Mouse (Mus musculus) MEL (cell line): ENCODE results near the gene Slco3a1. TPM values are rescaled to one million over a fixed set of nuclear protein-coding genes. Genes with fewer than 3 reads are reported as not detected.

Experiments used
- DNase-seq: peaks from one replicate; pipeline ENCODE4 v3.0.0; 2011; ENCODE audit warnings: low read depth, low spot score
- H3K27ac ChIP-seq: 2 replicates; pipeline ENCODE4 v1.5.1; 2012; ENCODE audit warnings: low read depth, mild to moderate bottlenecking, control low read depth, low read length, moderate library complexity; ENCODE audit not compliant: control insufficient read depth
- H3K27me3 ChIP-seq, 2 experiments: fragments of 150-350 bp in 1 of 2; sonication (generic) in 1 of 2; 2 replicates each; pipeline ENCODE4 v1.6.1; 2012; ENCODE audit warnings: low read length in 2 of 2, mild to moderate bottlenecking in 2 of 2, improper control_type of control experiment in 1 of 2, moderate library complexity in 1 of 2; ENCODE audit not compliant: insufficient read depth in 2 of 2, control insufficient read depth in 1 of 2
- H3K36me3 ChIP-seq, 2 experiments: 2 replicates each; pipeline ENCODE4 v1.6.1; 2012 to 2014; ENCODE audit warnings: low read length in 2 of 2, improper control_type of control experiment in 1 of 2, inconsistent platforms in 1 of 2, mild to moderate bottlenecking in 1 of 2; ENCODE audit not compliant: insufficient read depth in 2 of 2, control insufficient read depth in 1 of 2
- H3K4me1 ChIP-seq, 2 experiments: fragments of 150-350 bp in 1 of 2; sonication (generic) in 1 of 2; 2 replicates each; pipeline ENCODE4 v1.6.1; 2012; ENCODE audit warnings: low read length in 2 of 2, improper control_type of control experiment in 1 of 2, mild to moderate bottlenecking in 1 of 2; ENCODE audit not compliant: insufficient read depth in 2 of 2, control insufficient read depth in 1 of 2
- H3K4me3 ChIP-seq, 2 experiments: fragments of 150-350 bp in 1 of 2; sonication (generic) in 1 of 2; 2 replicates each; pipeline ENCODE4 v1.5.1; 2012; ENCODE audit warnings: low read depth in 2 of 2, low read length in 2 of 2, mild to moderate bottlenecking in 2 of 2, moderate library complexity in 2 of 2, control low read depth in 1 of 2, improper control_type of control experiment in 1 of 2; ENCODE audit not compliant: control insufficient read depth in 1 of 2, insufficient read depth in 1 of 2
- H3K79me2 ChIP-seq: 2 replicates; pipeline ENCODE4 v1.6.1; 2012; ENCODE audit warnings: mild to moderate bottlenecking, low read length, moderate library complexity; ENCODE audit not compliant: control insufficient read depth, poor library complexity, insufficient read depth
- H3K9ac ChIP-seq: 2 replicates; pipeline ENCODE4 v1.6.1; 2012; ENCODE audit warnings: low read depth, mild to moderate bottlenecking, control low read depth, low read length, moderate library complexity; ENCODE audit not compliant: control insufficient read depth, poor library complexity, severe bottlenecking
- H3K9me3 ChIP-seq: fragments of 150-350 bp; sonication (generic); replicated peaks from 2 replicates; pipeline ENCODE4 v1.6.1; 2012; ENCODE audit warnings: mild to moderate bottlenecking, low read length, improper control_type of control experiment, moderate library complexity; ENCODE audit not compliant: insufficient read depth
- CTCF ChIP-seq, 3 experiments: IDR thresholded peaks in 2 of 3; conservative IDR thresholded peaks in 1 of 3; 2 replicates each; pipeline ENCODE4 v1.5.1; 2011 to 2012; ENCODE audit warnings: low read length in 3 of 3, low read depth in 2 of 3, mild to moderate bottlenecking in 2 of 3, improper control_type of control experiment in 1 of 3, inconsistent platforms in 1 of 3, mixed read lengths in 1 of 3, moderate library complexity in 1 of 3; ENCODE audit not compliant: control insufficient read depth in 1 of 3, insufficient read depth in 1 of 3, poor library complexity in 1 of 3, severe bottlenecking in 1 of 3
- ELF1 ChIP-seq: IDR thresholded peaks from 2 replicates; pipeline ENCODE4 v1.6.1; 2014; ENCODE audit warnings: low read depth, mild to moderate bottlenecking, inconsistent platforms, low read length, improper control_type of control experiment, moderate library complexity
- EP300 ChIP-seq, 2 experiments: IDR thresholded peaks; 2 replicates each; pipeline ENCODE4 v1.6.1; 2011; ENCODE audit warnings: improper control_type of control experiment in 2 of 2, low read length in 2 of 2, low read depth in 1 of 2, mild to moderate bottlenecking in 1 of 2
- GATA1 ChIP-seq: IDR thresholded peaks from 2 replicates; pipeline ENCODE4 v1.6.1; 2011; ENCODE audit warnings: low read depth, low read length, improper control_type of control experiment
- HCFC1 ChIP-seq: IDR thresholded peaks from 2 replicates; pipeline ENCODE4 v1.6.1; 2012; ENCODE audit warnings: low read depth, mild to moderate bottlenecking, inconsistent platforms, low read length, improper control_type of control experiment, moderate library complexity
- KAT2A ChIP-seq: conservative IDR thresholded peaks from 2 replicates; pipeline ENCODE4 v1.6.1; 2012; ENCODE audit warnings: low read depth, low read length, improper control_type of control experiment, inconsistent platforms
- MAFK ChIP-seq: IDR thresholded peaks from 2 replicates; pipeline ENCODE4 v1.6.1; 2011; ENCODE audit warnings: low read depth, mild to moderate bottlenecking, low read length, improper control_type of control experiment, borderline replicate concordance
- POLR2AphosphoS2 ChIP-seq: IDR thresholded peaks from 2 replicates; pipeline ENCODE4 v1.6.1; 2011; ENCODE audit warnings: low read length, improper control_type of control experiment
- POLR2AphosphoS5 ChIP-seq: IDR thresholded peaks from 2 replicates; pipeline ENCODE4 v1.6.1; 2012; ENCODE audit warnings: low read depth, borderline replicate concordance, mild to moderate bottlenecking, inconsistent platforms, low read length, moderate library complexity, mixed read lengths
- RCOR1 ChIP-seq: IDR thresholded peaks from 2 replicates; pipeline ENCODE4 v1.6.1; 2012; ENCODE audit warnings: low read depth, mild to moderate bottlenecking, inconsistent platforms, low read length, improper control_type of control experiment
- TBP ChIP-seq: IDR thresholded peaks from 2 replicates; pipeline ENCODE4 v1.8.0; 2011; ENCODE audit warnings: low read depth, low read length, improper control_type of control experiment
- UBTF ChIP-seq: IDR thresholded peaks from 2 replicates; pipeline ENCODE4 v1.6.1; 2012; ENCODE audit warnings: low read depth, mild to moderate bottlenecking, inconsistent platforms, low read length, improper control_type of control experiment, moderate library complexity, borderline replicate concordance; ENCODE audit not compliant: insufficient read depth
- USF1 ChIP-seq: IDR thresholded peaks from 2 replicates; pipeline ENCODE4 v1.6.1; 2014; ENCODE audit warnings: low read depth, mild to moderate bottlenecking, inconsistent platforms, low read length, improper control_type of control experiment, moderate library complexity
- polyA plus RNA-seq, 2 experiments: library from polyadenylated mRNA; stranded (reverse) in 1 of 2; unstranded in 1 of 2; fragments of >175 nt in 1 of 2; fragments of >200 nt in 1 of 2; gene quantifications; 2 replicates each; pipeline versions ENCODE4 v1.2.1 to v1.2.4; 2012; ENCODE audit warnings: low replicate concordance in 2 of 2, low read depth in 1 of 2; ENCODE audit not compliant: insufficient read length in 2 of 2, insufficient read depth in 1 of 2, missing spikeins in 1 of 2
- total RNA-seq: library from RNA; depleted of rRNA; stranded (reverse); fragments of 300-350 nt; gene quantifications from 2 replicates; pipeline ENCODE4 v1.2.3, GENCODE M21; 2012

The Slco3a1 gene
- total and polyA plus RNA-seq, 3 experiments: 17.6 to 20.9 TPM; not detected in 1

- DNase-seq: no peak
- TF ChIP-seq UBTF: no peak
- no peak for TF ChIP-seq POLR2AphosphoS2
- no peak for TF ChIP-seq TBP
- no peak for TF ChIP-seq USF1
- Histone ChIP-seq H3K9ac (no peak overlapping the region), H3K4me3 (no peak overlapping the region), H3K4me1 (no peaks in the 10 kb centered on the region), H3K9me3 (no peaks in the 10 kb centered on the region), H3K27ac (no peak overlapping the region), H3K79me2 (no peaks in the 10 kb centered on the region), H3K36me3 (no peaks in the 10 kb centered on the region), H3K27me3 (no peaks in the 10 kb centered on the region)
Measured at GRCm38 (mm10) chr7:74458475-74459221, 95.9 kb downstream of the Slco3a1 start.

- no peak for DNase-seq
- TF ChIP-seq POLR2AphosphoS5 (no peak), GATA1 (no peak), EP300 (IDR thresholded peaks at IDR 0.05; ENCODE audit: low read depth in 1 of 2, low read length in 2 of 2) (no peak), ELF1 (no peak), HCFC1 (no peak), POLR2AphosphoS2 (no peak), MAFK (no peak), KAT2A (no peak), UBTF (no peak), RCOR1 (no peak), CTCF (IDR thresholded peaks at IDR 0.05 in 2 of 3, conservative IDR thresholded peaks at IDR 0.05 in 1 of 3; ENCODE audit: control insufficient read depth in 1 of 3, insufficient read depth in 1 of 3, low read depth in 2 of 3, low read length in 3 of 3, poor library complexity in 1 of 3, severe bottlenecking in 1 of 3) (no peak), TBP (no peak)
- TF ChIP-seq, all 39 proteins: peak for 0
- no peaks in the 10 kb centered on the region for H3K27me3 ChIP-seq
- no peak overlapping the region for H3K4me3 ChIP-seq
- no peaks in the 10 kb centered on the region for H3K79me2 ChIP-seq
- no peaks in the 10 kb centered on the region for H3K36me3 ChIP-seq
- no peak overlapping the region for H3K9ac ChIP-seq
- H3K4me1 ChIP-seq: no peaks in the 10 kb centered on the region
- no peaks in the 10 kb centered on the region for H3K9me3 ChIP-seq
- H3K27ac ChIP-seq: no peak overlapping the region
Measured at GRCm38 (mm10) chr7:74457347-74457975, 97.1 kb downstream of the Slco3a1 start.

GRCm38 (mm10) chr7:74456781-74457180, 97.8 kb downstream of the Slco3a1 start:
- Histone ChIP-seq H3K27ac (no peak overlapping the region), H3K36me3 (no peaks in the 10 kb centered on the region), H3K9me3 (no peaks in the 10 kb centered on the region), H3K79me2 (no peaks in the 10 kb centered on the region), H3K4me1 (no peaks in the 10 kb centered on the region), H3K4me3 (no peak overlapping the region), H3K27me3 (no peaks in the 10 kb centered on the region), H3K9ac (no peak overlapping the region)
- DNase-seq: no peak
- TF ChIP-seq GATA1: no peak
